Mouse (Mus musculus): ENCODE measurements around the gene Tgm6. TPM values are rescaled to one million over a fixed set of nuclear protein-coding genes. Genes with fewer than 3 reads are reported as not detected.

Gene Tgm6
- polyA plus RNA-seq, 2 experiments = not detected

- Histone ChIP-seq H3K9ac (replicated peaks) (no peak within 1 kb of the TSS), H3K4me2 (ENCODE audit: low read depth) (no peak within 1 kb of the TSS), H3K4me1 (replicated peaks; ENCODE audit: control insufficient read depth in 2 of 2, insufficient read depth in 2 of 2, low read length in 1 of 2) (no peaks in the 10 kb centered on the region), H3K4me3 (ENCODE audit: insufficient read depth in 1 of 2, low read depth in 2 of 2, low read length in 2 of 2) (no peak within 1 kb of the TSS), H3K27me3 (ENCODE audit: control insufficient read depth, insufficient read depth, low read length) (no peaks in the 10 kb centered on the region), H3K36me3 (replicated peaks; ENCODE audit: control insufficient read depth, insufficient read depth, low read depth) (no peaks in the 10 kb centered on the region), H3K27ac (no peak within 1 kb of the TSS), H3K9me3 (ENCODE audit: control insufficient read depth, low read length) (no peaks in the 10 kb centered on the region)
- 80% methylated on average over 16 of the region's 16 CpGs for WGBS (ENCODE audit: insufficient replicate concordance)
- TF ChIP-seq EP300 (IDR thresholded peaks at IDR 0.05; ENCODE audit: low read depth) (no peak), CTCF (IDR thresholded peaks at IDR 0.05; ENCODE audit: low read depth) (no peak)
- DNase-seq (ENCODE audit: low read depth in 3 of 3, low spot score in 3 of 3) (no peak), ATAC-seq (ENCODE audit: insufficient read depth) (no peak)
Measured at GRCm38 (mm10) chr2:130194894-130195293, 82.7 kb downstream of the Tgm6 start, which contains the start of gene Tmc2. Gene Tmc2 (plus strand): TSS chr2:130195194.

GRCm38 (mm10) chr2:130200961-130201360, 88.7 kb downstream of the Tgm6 start:
- no peak overlapping the region for H3K9ac ChIP-seq (replicated peaks)
- WGBS (ENCODE audit: insufficient replicate concordance) = 66% methylated on average over 5 of the region's 5 CpGs
- H3K4me2 ChIP-seq (ENCODE audit: low read depth) = no peak overlapping the region
- no peak overlapping the region for H3K27ac ChIP-seq
- ATAC-seq (ENCODE audit: insufficient read depth) (no peak), DNase-seq (ENCODE audit: low read depth in 3 of 3, low spot score in 3 of 3) (no peak)
- TF ChIP-seq CTCF (IDR thresholded peaks at IDR 0.05; ENCODE audit: low read depth) (no peak), EP300 (IDR thresholded peaks at IDR 0.05; ENCODE audit: low read depth) (no peak)
- H3K27me3 ChIP-seq (ENCODE audit: control insufficient read depth, insufficient read depth, low read length) = no peaks in the 10 kb centered on the region
- no peaks in the 10 kb centered on the region for H3K36me3 ChIP-seq (replicated peaks; ENCODE audit: control insufficient read depth, insufficient read depth, low read depth)
- H3K4me3 ChIP-seq (ENCODE audit: insufficient read depth in 1 of 2, low read depth in 2 of 2, low read length in 2 of 2) = no peak overlapping the region
- H3K4me1 ChIP-seq (replicated peaks; ENCODE audit: control insufficient read depth in 2 of 2, insufficient read depth in 2 of 2, low read length in 1 of 2) = no peaks in the 10 kb centered on the region
- H3K9me3 ChIP-seq (ENCODE audit: control insufficient read depth, low read length) = no peaks in the 10 kb centered on the region

Other genes starting within 250 kb of the Tgm6 start
- 0.01 TPM in 1 of 2 replicates, not detected in the other for gene Tgm3, start 100.1 kb upstream of the Tgm6 start, polyA plus RNA-seq (2012; rRNA removed)
- gene Tgm3, start 100.1 kb upstream of the Tgm6 start, polyA plus RNA-seq (2014; fragmentation: Nextera tagmentation; extraction: Ambion mirVana) = not detected in 2 replicates
- 168 and 185 TPM in 2 replicates for gene Snrpb, start 67.0 kb downstream of the Tgm6 start, polyA plus RNA-seq (2012; rRNA removed)
- gene Snrpb, start 67.0 kb downstream of the Tgm6 start, polyA plus RNA-seq (2014; fragmentation: Nextera tagmentation; extraction: Ambion mirVana) = 292 and 318 TPM in 2 replicates
- gene Tmc2, start 82.8 kb downstream of the Tgm6 start, polyA plus RNA-seq (2012; rRNA removed) = not detected in 2 replicates
- not detected in 2 replicates for gene Tmc2, start 82.8 kb downstream of the Tgm6 start, polyA plus RNA-seq (2014; fragmentation: Nextera tagmentation; extraction: Ambion mirVana)
- gene Nop56, start 162.0 kb downstream of the Tgm6 start, polyA plus RNA-seq (2012; rRNA removed) = 109 and 201 TPM in 2 replicates
- 181 and 182 TPM in 2 replicates for gene Nop56, start 162.0 kb downstream of the Tgm6 start, polyA plus RNA-seq (2014; fragmentation: Nextera tagmentation; extraction: Ambion mirVana)
- gene Idh3b, start 172.1 kb downstream of the Tgm6 start, polyA plus RNA-seq (2012; rRNA removed) = 71.8 and 104 TPM in 2 replicates
- gene Idh3b, start 172.1 kb downstream of the Tgm6 start, polyA plus RNA-seq (2014; fragmentation: Nextera tagmentation; extraction: Ambion mirVana) = 95.1 and 105 TPM in 2 replicates
- gene Ebf4, start 182.8 kb downstream of the Tgm6 start, polyA plus RNA-seq (2012; rRNA removed) = 0.32 and 0.37 TPM in 2 replicates
- gene Ebf4, start 182.8 kb downstream of the Tgm6 start, polyA plus RNA-seq (2014; fragmentation: Nextera tagmentation; extraction: Ambion mirVana) = 0.05 TPM in 1 of 2 replicates, not detected in the other

Measured in liver, embryonic 14.5 days (tissue).